11 mouse cellular contexts compared by ENCODE assay signal in the genomic region with DNA sequence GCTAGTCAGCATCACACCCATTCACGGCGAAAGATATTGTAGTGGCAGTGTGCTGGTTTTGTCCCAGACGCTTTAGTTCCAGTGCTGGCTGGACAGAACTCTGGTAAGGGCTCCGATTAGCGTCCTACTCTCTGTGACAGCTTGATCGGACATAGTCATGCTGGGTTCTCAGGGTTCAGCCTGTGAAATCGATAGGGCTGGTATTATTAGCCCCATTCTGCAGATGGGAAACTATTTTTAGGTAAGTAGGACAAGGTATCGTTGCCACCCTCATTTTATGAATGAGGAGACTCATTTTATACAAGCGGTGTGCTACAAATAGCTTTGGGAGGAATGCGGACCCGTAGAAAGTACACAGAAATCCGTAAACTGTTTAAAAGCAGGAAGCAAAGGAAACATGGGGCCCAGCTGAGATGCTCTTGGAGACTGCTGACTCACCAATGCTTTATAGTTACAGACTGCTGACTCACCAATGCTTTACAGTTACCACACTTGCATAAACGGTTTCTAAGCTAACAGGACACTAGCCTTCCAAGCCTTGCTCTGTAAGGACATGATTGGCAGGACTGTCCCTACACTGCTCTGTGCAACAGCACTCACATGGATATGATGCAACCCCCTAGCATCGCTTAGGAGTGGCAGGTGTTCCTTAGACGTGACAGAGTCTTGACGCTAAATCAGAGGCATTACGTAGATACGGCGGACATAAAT. TPM values are rescaled to one million over a fixed set of nuclear protein-coding genes. Genes with fewer than 3 reads are reported as not detected.
DNase-seq lines count a peak whose midpoint lies in the region; ATAC-seq lines count a peak whose summit lies in the region.
"Had no signal": no experiment of that assay in that cellular context is flagged by ENCODE, and none has a peak within 500 bp of the region (broad histone marks: within the 10 kb centered on the region; RNA-seq: fewer than 3 reads in every experiment).

No protein-coding gene starts in this region.

- H3K9me3 ChIP-seq in liver, embryonic 11.5 days (ENCODE audit: control insufficient read depth, low read length) = no peaks in the 10 kb centered on the region
- H3K9me3 ChIP-seq: midbrain, embryonic 15.5 days had no signal

- H3K9ac ChIP-seq in liver, embryonic 11.5 days (ENCODE audit: low read depth, low read length) = no peak overlapping the region
- H3K9ac ChIP-seq: midbrain, embryonic 15.5 days had no signal

- no peak overlapping the region for H3K4me3 ChIP-seq in liver, embryonic 11.5 days (ENCODE audit: low read depth, low read length)
- H3K4me3 ChIP-seq: midbrain, embryonic 15.5 days had no signal

- intact Hi-C loops in left cerebral cortex, postnatal 10 days (cut with DNase I) = no loop called here

- H3K36me3 ChIP-seq in liver, embryonic 11.5 days (ENCODE audit: control insufficient read depth, insufficient read depth, low read length) = no peaks in the 10 kb centered on the region
- H3K36me3 ChIP-seq: midbrain, embryonic 15.5 days had no signal

- H3K4me1 ChIP-seq in liver, embryonic 11.5 days (replicated peaks; ENCODE audit: control insufficient read depth, insufficient read depth, low read length) = peaks cover 12% of the 10 kb centered on the region
- H3K4me1 ChIP-seq: midbrain, embryonic 15.5 days had no signal

- no peak for ATAC-seq in liver, embryonic 11.5 days (replicated peaks; ENCODE audit: low FRiP score)
- ATAC-seq: inflammation-experienced regulatory T-cells, adult 6 months; midbrain, embryonic 15.5 days had no signal

- peak; percentile 31 for DNase-seq in liver
- DNase-seq in liver, embryonic 11.5 days (ENCODE audit: low spot score) = no peak
- peak; percentile 33 for DNase-seq in R1 (ENCODE audit: low read depth, low spot score)
- DNase-seq in gastrocnemius, postnatal 25 days = peak; percentile 13
- peak; percentile 16 for DNase-seq in telencephalon, adult 2 months (ENCODE audit: low read depth, low spot score)
- no peak for DNase-seq in left cerebral cortex, postnatal 10 days (ENCODE audit: extremely low spot score in 1 of 2, low spot score in 2 of 2)
- no peak for DNase-seq in cerebellum, postnatal 10 days
- DNase-seq: heart, postnatal 10 days; kidney, postnatal 36 days had no signal

- 85% methylated on average over 19 of the region's 19 CpGs for WGBS in liver, embryonic 11.5 days

- H3K27me3 ChIP-seq in liver, embryonic 11.5 days (replicated peaks; ENCODE audit: control insufficient read depth, insufficient read depth, low read length) = no peaks in the 10 kb centered on the region
- H3K27me3 ChIP-seq: midbrain, embryonic 15.5 days had no signal

- no peak overlapping the region for H3K4me2 ChIP-seq in liver, embryonic 11.5 days
- H3K4me2 ChIP-seq: midbrain, embryonic 15.5 days had no signal

- no peak overlapping the region for H3K27ac ChIP-seq in liver, embryonic 11.5 days (ENCODE audit: low read depth, low read length)
- H3K27ac ChIP-seq: midbrain, embryonic 15.5 days had no signal

RNA-seq across cellular contexts. Expression of a gene that starts 34.7 kb away (rescaled TPM):
- 73.2 and 80.0 TPM in 2 replicates for polyA plus RNA-seq in liver, embryonic 11.5 days (2014; fragmentation: Nextera tagmentation; extraction: Ambion mirVana)
- total RNA-seq in gastrocnemius, postnatal 25 days (2021) = 100 to 1,000 TPM; 148 to 174 TPM
- total RNA-seq in left cerebral cortex, postnatal 10 days (2021) = 100 to 1,000 TPM; 102 to 106 TPM

Comparison
In these comparisons a context has a peak if more than half of its experiments do, and no peak if none do; other contexts are left out.
1. DNase-seq: peak in liver (single experiment), R1 (single experiment), gastrocnemius, postnatal 25 days (single experiment) and telencephalon, adult 2 months (single experiment); none in liver, embryonic 11.5 days (single experiment), left cerebral cortex, postnatal 10 days (0 of 2) and cerebellum, postnatal 10 days (0 of 2).